Mouse (Mus musculus): ENCODE measurements around the gene Kcna4. TPM values are rescaled to one million over a fixed set of nuclear protein-coding genes. Genes with fewer than 3 reads are reported as not detected.

The Kcna4 gene
- not detected in 2 replicates for total RNA-seq (2017)

DNA sequence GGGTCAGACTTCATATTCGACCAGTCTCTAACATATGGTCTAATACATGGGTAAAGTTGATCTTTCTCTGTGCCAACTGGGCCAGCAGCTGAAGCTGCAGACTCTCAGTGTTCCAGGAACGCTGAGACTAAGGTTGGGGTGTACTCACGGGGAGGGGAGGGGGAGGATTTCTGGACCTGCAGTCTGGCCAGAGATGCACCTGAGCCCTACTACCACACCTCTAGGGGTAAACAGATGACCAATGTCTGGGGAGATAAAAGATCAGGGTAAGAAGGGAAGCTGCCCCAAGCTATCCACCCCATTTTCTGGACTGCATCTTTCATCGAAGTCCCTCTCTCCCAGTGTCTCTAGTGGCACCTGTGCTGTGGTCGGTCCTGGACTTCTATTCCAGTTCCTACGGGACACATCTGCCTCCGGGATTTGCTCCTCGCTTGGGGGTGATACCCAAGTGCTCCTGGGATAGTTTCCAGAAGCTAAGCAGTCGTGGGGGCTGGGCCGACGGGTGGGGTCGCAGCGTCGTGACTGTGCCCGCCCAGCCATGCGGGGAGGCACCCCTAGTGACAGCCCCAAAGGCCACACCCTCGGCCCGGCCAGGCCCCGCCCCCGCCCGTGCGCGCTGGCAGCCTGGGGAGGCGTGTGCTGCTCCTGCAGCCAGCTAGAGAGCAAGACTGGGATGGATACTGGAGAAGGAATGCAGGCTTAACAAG lies at the start of gene Kcna4:
Gene Kcna4, plus strand, starts transcription at position 650 of the 707 bp plus-strand sequence.
- ATAC-seq (replicated peaks in 1 of 2; ENCODE audit: insufficient read depth in 1 of 2, low FRiP score in 2 of 2, low TSS enrichment in 1 of 2, low read depth in 1 of 2, poor library complexity in 2 of 2, severe bottlenecking in 2 of 2): peak; percentile 77 to 79

DNA sequence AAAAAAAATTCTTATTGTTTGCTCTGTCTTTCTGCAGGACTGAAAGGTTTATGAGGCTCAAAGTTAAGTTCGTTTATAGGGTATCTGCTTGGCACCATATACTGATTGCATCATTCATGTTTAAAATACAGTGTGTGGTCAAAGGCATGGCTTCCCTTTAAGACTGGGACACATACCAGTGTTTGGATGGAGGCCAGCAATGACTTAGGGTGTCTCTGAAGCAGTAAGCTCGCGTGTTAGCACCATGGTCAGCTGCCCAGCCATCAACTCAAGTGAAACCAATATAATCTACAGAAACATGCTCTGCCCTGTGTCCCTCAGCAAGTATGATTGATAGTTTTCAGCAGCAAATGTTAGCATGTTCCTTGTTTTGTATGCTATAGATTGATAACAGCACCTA lies 32.3 kb upstream of the Kcna4 start:
- ATAC-seq (replicated peaks in 1 of 2; ENCODE audit: insufficient read depth in 1 of 2, low FRiP score in 2 of 2, low TSS enrichment in 1 of 2, low read depth in 1 of 2, poor library complexity in 2 of 2, severe bottlenecking in 2 of 2): no peak

DNA sequence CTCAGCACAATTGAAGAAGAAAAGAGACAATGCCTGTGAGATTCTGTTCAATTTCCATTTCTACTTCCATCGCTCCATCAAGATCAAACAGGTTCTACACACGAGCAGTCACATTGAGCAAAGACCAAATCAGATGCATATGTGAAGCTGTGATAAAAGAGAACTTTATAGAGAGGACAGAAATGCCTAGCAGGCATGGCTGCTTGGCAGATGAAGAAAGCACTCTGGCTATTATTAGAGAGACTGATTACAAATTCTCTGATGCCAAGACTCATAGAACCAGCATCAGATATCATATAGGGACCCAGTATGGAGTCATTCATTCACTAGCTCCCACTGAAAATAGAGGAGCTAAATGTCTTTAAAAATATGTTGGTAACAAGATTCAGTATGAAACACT lies 24.2 kb upstream of the Kcna4 start:
- no peak for ATAC-seq (replicated peaks in 1 of 2; ENCODE audit: insufficient read depth in 1 of 2, low FRiP score in 2 of 2, low TSS enrichment in 1 of 2, low read depth in 1 of 2, poor library complexity in 2 of 2, severe bottlenecking in 2 of 2)

DNA sequence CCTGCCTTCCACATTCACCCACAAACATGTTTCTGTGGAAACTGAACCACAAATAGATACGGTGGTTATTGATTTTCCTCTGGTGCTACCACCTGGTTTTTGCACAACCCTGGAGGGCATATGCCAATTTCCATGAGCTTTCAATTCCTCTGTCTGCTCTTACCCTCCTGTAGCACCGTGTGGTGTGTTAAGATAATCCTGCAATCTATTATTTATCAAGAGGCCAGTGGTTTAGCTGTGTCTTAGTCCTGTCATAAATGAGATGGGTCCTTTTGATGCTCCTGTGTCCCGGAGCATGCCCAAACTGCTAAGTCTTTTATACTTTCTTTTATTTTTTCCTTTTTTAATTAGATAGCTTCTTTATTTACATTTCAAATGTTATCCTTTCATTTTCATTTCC lies 20.4 kb upstream of the Kcna4 start:
- ATAC-seq (replicated peaks in 1 of 2; ENCODE audit: insufficient read depth in 1 of 2, low FRiP score in 2 of 2, low TSS enrichment in 1 of 2, low read depth in 1 of 2, poor library complexity in 2 of 2, severe bottlenecking in 2 of 2): no peak

DNA sequence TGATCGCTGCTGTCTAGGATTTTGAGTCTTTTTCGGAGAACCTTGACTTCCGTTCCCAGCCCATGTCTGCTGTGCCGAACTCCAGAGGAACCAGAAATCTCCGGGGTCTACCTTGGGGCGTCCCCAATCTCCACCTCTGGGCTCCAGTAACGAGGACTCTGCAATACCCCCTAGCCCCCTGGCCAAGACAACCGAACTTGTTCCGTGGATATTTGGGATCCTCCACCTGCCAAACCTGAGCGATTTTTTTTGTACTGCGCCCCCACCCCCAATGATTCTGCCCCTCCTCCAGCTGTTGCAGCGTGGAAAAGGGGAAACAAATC lies 219 bp downstream of the Kcna4 start:
- 0 out of 4 replicates have a peak, but pooled peaks of 1 of the 2 experiments have one; percentile 2 for ATAC-seq (replicated peaks in 1 of 2; ENCODE audit: insufficient read depth in 1 of 2, low FRiP score in 2 of 2, low TSS enrichment in 1 of 2, low read depth in 1 of 2, poor library complexity in 2 of 2, severe bottlenecking in 2 of 2)

DNA sequence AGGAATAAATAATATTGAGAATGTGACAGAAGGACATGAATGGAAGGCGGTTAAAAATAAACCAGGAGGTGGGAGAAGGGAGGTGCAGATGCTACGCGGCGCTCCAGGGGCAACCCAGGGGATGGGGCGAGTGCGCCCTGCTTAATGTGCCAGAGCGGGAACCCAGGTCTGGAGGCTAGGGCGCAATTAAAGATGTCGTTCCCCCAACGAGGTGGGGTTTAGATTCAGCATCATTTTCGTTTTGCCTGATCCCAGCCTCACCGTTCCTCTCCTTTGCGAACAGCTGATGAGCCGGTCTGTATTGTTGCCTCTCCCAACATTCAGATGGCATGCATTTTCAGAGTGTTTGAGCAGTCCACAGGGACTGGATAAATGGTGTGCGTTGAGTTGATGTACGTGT lies 703 bp downstream of the Kcna4 start:
- ATAC-seq (replicated peaks in 1 of 2; ENCODE audit: insufficient read depth in 1 of 2, low FRiP score in 2 of 2, low TSS enrichment in 1 of 2, low read depth in 1 of 2, poor library complexity in 2 of 2, severe bottlenecking in 2 of 2): peak in 1 of 2 experiments; percentile 18; a peak in 1 of 4 replicates

DNA sequence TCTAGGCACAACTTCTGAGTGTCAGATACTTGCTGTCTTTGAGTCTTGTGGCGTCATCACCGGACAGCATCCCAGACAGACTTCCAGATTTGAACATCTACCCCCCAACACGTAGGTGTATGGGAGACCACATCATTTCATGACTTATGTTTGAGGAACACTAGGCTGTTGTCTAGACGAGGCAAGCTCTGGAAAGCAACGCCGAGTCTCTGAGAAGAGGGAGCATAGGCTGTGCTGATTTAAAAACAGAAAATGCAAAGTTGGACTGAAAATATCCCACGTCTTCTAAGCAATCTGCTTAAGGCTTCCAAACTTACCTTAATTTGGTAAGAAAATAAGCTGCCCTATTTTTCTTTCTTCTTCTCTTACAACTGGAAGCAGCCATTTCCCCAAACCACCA lies 4.1 kb downstream of the Kcna4 start:
- no peak for ATAC-seq (replicated peaks in 1 of 2; ENCODE audit: insufficient read depth in 1 of 2, low FRiP score in 2 of 2, low TSS enrichment in 1 of 2, low read depth in 1 of 2, poor library complexity in 2 of 2, severe bottlenecking in 2 of 2)

DNA sequence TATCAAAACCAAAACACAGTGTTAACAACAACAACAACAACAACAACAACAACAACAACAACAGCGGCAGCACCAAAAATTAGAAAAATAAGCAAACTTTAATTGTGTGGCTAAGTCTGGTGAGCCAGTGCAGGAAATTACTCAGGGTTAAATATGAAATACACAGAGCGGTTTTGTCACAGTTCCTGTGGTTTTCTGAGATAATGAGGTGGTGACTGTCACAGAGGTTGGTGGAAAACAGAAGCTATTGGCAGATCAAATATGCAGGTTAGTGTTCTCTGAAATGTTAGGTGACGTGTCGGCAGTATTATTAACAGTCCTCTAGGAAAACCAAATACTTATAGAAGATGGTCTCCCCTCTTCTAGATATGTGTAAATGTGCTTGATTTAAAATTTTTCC lies 11.4 kb downstream of the Kcna4 start:
- peak; percentile 48 to 90; a peak in 3 of 4 replicates for ATAC-seq (replicated peaks in 1 of 2; ENCODE audit: insufficient read depth in 1 of 2, low FRiP score in 2 of 2, low TSS enrichment in 1 of 2, low read depth in 1 of 2, poor library complexity in 2 of 2, severe bottlenecking in 2 of 2)

DNA sequence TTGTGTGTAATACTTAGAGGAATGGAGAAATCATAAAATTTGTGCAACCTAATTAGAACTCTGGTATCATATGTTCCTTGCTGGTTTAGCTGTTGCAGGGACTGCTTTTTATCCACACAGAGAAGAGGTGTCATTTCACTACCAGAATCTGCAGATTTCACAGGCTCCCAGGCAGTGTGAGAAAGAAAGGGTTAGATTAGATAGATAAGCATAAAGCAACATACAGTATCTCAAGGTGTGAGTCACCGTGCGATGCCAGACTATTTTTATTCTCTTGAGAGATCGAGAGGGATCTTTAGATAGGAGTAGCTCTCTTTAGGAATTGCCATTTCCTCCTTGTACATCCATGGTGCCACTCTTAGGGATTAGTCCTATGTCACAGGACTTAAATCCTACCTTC lies 14.3 kb downstream of the Kcna4 start:
- ATAC-seq (replicated peaks in 1 of 2; ENCODE audit: insufficient read depth in 1 of 2, low FRiP score in 2 of 2, low TSS enrichment in 1 of 2, low read depth in 1 of 2, poor library complexity in 2 of 2, severe bottlenecking in 2 of 2): no peak

DNA sequence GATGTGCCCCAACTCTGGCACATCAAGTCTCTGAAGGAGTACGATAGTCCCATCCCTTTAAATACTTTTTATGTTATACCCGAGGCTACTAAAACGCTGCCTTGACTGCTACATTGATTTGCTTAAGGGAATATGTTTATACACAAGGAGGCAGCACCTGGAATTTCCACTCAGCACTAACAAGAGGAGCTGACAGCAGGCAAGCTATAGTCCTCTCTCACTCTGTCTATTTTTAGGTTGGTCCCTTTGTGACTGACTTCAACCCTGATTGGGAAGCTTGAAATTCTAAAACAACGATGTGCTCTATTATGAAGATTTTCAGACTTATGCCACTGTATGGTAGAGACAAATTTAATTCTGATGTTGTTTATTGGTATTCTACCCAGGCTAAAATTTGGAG lies 15.6 kb downstream of the Kcna4 start:
- ATAC-seq (replicated peaks in 1 of 2; ENCODE audit: insufficient read depth in 1 of 2, low FRiP score in 2 of 2, low TSS enrichment in 1 of 2, low read depth in 1 of 2, poor library complexity in 2 of 2, severe bottlenecking in 2 of 2): no peak

DNA sequence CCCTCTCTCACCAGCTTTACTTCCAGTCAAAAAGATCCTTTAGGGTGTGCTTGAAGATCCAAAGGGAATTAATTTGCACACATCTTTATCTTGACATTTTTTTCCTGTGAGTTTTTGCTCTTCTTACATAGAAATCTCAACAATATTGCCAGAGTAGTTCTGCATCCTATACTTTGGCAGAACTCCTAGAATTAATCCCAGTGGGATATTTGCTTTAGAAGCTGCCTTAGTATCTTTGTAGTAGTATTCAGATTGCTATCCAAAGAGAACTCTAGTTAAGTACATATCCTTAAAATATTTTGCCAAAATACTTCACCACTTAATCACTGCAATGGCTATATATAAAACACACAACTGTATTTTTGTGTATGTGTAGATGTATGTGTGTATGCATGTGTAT lies 28.2 kb downstream of the Kcna4 start:
- ATAC-seq (replicated peaks in 1 of 2; ENCODE audit: insufficient read depth in 1 of 2, low FRiP score in 2 of 2, low TSS enrichment in 1 of 2, low read depth in 1 of 2, poor library complexity in 2 of 2, severe bottlenecking in 2 of 2): no peak

DNA sequence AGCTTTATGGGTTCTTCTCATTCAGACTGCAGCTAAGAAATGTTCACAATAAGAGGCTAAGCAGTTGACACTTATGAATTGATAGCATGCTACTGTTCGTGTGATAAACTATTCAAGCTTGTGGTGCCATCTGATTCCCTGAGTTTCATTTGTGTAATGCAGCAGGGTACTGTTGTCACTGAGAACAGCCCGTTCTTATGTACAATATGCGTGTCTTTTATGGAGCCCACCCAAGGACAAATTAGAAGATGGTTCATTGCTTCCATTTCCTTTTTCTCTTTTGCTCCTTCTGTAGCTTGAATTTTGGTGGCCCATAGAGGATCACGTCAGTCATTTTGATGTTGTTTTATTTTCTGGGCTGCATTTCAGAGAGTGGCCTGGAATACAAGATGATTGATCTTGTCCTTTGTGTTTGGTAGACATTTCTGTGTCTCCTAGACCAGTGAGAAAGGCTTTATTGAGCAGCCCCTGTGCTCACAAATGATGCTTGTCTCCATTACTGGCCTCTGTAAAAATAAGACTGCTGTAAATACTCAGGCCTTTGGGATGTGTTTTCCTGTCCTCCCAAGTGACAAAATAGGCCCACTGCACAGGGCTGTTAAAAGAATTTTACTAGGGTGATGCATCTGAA lies 31.3 kb downstream of the Kcna4 start:
- no peak for ATAC-seq (replicated peaks in 1 of 2; ENCODE audit: insufficient read depth in 1 of 2, low FRiP score in 2 of 2, low TSS enrichment in 1 of 2, low read depth in 1 of 2, poor library complexity in 2 of 2, severe bottlenecking in 2 of 2)

DNA sequence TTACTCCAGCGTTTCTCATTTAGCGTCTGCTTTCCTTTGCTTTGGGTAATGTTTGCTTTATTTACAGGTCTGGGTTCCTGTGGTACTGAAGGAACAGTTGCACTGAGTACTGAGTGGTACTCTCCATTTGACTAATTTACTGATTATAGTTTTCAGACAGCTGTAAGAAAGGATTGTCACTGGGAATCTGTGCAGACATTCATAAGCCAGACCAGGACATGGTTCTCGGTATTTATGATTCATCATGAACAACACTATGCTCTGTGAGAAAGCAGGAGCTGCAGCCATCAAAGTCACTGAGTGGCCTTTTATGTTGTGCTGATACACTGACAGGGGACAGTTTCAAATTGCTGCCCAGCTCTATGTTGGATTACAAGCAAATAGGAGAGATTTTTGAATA lies 33.7 kb downstream of the Kcna4 start:
- no peak for ATAC-seq (replicated peaks in 1 of 2; ENCODE audit: insufficient read depth in 1 of 2, low FRiP score in 2 of 2, low TSS enrichment in 1 of 2, low read depth in 1 of 2, poor library complexity in 2 of 2, severe bottlenecking in 2 of 2)

DNA sequence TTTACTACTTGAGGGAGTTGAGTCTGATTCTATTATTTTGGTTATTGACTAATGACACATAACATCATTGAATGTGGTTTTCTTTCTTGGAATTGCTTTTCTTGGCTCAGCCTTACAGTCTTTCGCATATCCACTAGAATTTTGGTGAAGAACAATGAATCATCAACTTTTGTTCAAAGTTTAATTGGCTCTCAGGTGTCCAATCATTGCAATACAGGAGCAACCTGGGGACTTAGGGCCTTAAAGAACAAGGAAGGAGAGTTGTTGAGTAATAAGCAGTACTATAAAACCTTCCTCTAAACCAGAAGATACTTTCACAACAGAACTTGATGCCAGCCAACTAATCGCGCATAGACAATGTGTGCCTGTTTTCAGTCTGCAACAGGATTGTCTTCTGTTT lies 36.8 kb downstream of the Kcna4 start:
- no peak for ATAC-seq (replicated peaks in 1 of 2; ENCODE audit: insufficient read depth in 1 of 2, low FRiP score in 2 of 2, low TSS enrichment in 1 of 2, low read depth in 1 of 2, poor library complexity in 2 of 2, severe bottlenecking in 2 of 2)

DNA sequence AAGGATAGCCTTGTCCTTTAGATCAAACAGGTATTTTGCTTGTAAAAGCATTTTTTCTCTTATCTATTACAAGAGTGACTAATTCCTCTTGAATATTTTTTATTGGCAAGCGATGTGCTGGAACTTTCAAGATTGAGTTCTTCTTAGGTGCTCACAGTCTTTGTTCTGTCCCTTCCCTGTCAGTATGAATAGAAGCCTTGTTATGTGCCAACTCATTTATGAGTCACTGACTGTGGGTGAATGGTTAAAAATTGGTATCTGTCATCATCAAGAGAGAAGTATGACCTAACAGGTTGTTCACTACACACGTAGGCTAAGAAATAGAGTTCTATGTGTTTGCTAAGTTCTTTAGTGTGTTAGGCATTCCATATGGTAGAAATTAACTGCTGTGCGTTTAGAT lies 50.9 kb downstream of the Kcna4 start:
- no peak for ATAC-seq (replicated peaks in 1 of 2; ENCODE audit: insufficient read depth in 1 of 2, low FRiP score in 2 of 2, low TSS enrichment in 1 of 2, low read depth in 1 of 2, poor library complexity in 2 of 2, severe bottlenecking in 2 of 2)

DNA sequence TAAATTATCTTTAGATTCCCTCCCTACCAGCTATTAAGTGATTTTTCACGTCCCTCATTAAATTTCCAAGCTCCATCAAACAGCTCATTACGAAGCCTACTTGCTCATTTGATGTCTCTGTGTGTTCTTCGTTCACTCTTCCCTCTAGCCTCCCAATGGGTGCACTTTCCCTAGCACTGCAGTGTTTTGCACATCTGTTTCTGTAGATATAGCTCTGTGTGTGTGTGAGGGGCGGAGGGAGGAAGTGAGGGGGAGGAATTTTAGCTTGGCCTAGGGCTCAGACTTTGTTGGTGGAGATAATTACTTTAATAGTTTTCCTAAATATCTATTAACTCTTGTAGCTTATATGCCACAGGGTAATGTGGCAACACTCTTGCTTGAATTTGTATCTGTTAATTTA lies 54.4 kb downstream of the Kcna4 start:
- no peak for ATAC-seq (replicated peaks in 1 of 2; ENCODE audit: insufficient read depth in 1 of 2, low FRiP score in 2 of 2, low TSS enrichment in 1 of 2, low read depth in 1 of 2, poor library complexity in 2 of 2, severe bottlenecking in 2 of 2)

DNA sequence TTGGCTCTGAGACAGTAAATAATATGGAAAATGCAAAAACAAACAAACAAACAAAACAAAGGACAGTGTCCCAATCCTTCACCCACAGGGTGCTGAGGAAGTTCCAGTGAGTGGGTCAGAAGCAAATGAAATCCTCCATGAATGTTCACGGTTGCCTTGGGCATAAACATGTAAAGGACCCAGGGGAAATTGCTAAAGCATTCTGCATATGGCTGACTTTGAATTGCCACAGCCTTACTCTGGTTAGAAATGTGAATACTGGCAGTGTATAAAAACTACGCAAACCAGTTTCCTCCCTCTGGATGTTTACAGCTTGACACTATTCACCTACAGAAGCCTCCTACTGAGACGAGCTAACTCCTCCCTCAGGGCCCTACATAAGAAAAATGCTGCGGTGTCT lies 54.9 kb downstream of the Kcna4 start:
- no peak for ATAC-seq (replicated peaks in 1 of 2; ENCODE audit: insufficient read depth in 1 of 2, low FRiP score in 2 of 2, low TSS enrichment in 1 of 2, low read depth in 1 of 2, poor library complexity in 2 of 2, severe bottlenecking in 2 of 2)

All from hematopoietic stem cell, adult 5-6 weeks (primary cell).